Mouse (Mus musculus) spleen, adult 2 months (tissue): Measurements from ENCODE around the gene Tmem203.

Experiments used
- CTCF ChIP-seq: fragments of 200-500 bp; IDR thresholded peaks from 2 replicates; pipeline ENCODE4 v1.5.1; 2011; ENCODE audit warnings: mild to moderate bottlenecking, inconsistent platforms; ENCODE audit not compliant: insufficient read depth, insufficient read length, insufficient replicate concordance; ENCODE audit errors: extremely low read depth
- POLR2A ChIP-seq: fragments of 200-500 bp; IDR thresholded peaks from 2 replicates; pipeline ENCODE4 v1.6.1; 2011; ENCODE audit warnings: low read depth, low read length, inconsistent platforms

DNA sequence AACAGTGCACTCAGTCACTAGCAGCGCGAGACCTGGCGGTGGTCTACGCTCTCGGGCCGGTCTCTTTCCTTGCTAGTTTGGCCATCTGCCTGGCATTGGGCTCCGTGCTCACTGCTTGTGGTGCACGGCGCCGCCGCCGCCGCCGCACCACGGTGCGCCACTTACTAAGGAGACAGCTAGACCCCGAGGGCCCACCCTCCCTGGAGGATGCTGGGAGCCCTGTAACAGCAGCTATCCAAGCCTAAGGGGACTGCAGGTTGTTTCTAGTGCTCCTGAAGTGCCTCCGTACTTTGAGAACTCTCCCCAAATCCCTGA is 35.5 kb downstream of the Tmem203 start:
- TF ChIP-seq POLR2A, result no peak
- no peak for TF ChIP-seq CTCF
